ENCODE assay signal across 27 mouse cellular contexts in the genomic region with DNA sequence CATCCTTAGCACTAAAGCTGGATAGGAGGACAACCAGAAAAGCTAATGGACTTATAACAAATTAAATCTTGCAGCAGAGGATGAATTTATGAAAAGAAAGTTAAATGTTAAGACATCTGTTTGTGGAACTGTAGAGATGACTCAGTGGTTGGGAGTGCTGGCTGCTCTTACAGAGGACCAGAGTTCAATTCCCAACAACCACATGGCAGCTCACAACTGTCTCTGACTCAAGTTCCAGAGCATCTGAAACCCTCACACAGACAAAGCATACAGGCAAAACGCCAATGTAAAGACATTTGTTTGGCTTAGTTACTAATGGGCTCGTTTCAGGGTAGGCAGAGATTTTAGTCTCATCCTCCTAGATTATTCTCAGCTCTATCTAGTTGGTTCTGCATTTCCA.
"Had no signal": no experiment of that assay in that cellular context is flagged by ENCODE, and none has a peak within 500 bp of the region (broad histone marks: within the 10 kb centered on the region; RNA-seq: fewer than 3 reads in every experiment).

No protein-coding gene starts in this region.

- ATAC-seq: hindbrain, embryonic 16.5 days; inflammation-experienced regulatory T-cells, adult 6 months; intestine, embryonic 15.5 days; intestine, postnatal 0 days had no signal

- H3K4me2 ChIP-seq: heart, embryonic 12.5 days; hindbrain, embryonic 12.5 days; hindbrain, embryonic 14.5 days; intestine, embryonic 15.5 days; limb, embryonic 13.5 days; limb, embryonic 15.5 days; liver, embryonic 13.5 days; liver, embryonic 15.5 days had no signal

- H3K27ac ChIP-seq: gastrocnemius, adult 2 months; heart, adult 2 months; heart, embryonic 10.5 days; hindbrain, embryonic 10.5 days; hindbrain, embryonic 12.5 days; hindbrain, embryonic 14.5 days; intestine, embryonic 15.5 days; limb, embryonic 13.5 days; limb, embryonic 15.5 days; liver, embryonic 13.5 days; liver, embryonic 15.5 days had no signal

- DNase-seq: gastrocnemius, adult 2 months; gastrocnemius, postnatal 14 days; gastrocnemius, postnatal 36 days; heart, adult 11 months; heart, adult 2 months; heart, postnatal 10 days; heart, postnatal 4 days; kidney, adult 18-20 months; kidney, adult 8-10 months; kidney, postnatal 14 days; kidney, postnatal 36 days; layer of hippocampus, adult 9-11 months; layer of hippocampus, postnatal 36 days; left cerebral cortex, postnatal 4 days; liver, embryonic 13.5 days had no signal

- H3K4me1 ChIP-seq: heart, embryonic 10.5 days; heart, embryonic 12.5 days; hindbrain, embryonic 10.5 days; hindbrain, embryonic 12.5 days; intestine, embryonic 15.5 days; limb, embryonic 13.5 days; limb, embryonic 15.5 days; liver, embryonic 15.5 days had no signal

- H3K27me3 ChIP-seq: heart, embryonic 12.5 days; hindbrain, embryonic 12.5 days; intestine, embryonic 15.5 days; limb, embryonic 13.5 days; limb, embryonic 15.5 days; liver, embryonic 13.5 days; liver, embryonic 15.5 days had no signal

- H3K4me3 ChIP-seq: gastrocnemius, adult 2 months; heart, adult 2 months; heart, embryonic 10.5 days; heart, embryonic 12.5 days; hindbrain, embryonic 10.5 days; hindbrain, embryonic 12.5 days; intestine, embryonic 15.5 days; limb, embryonic 13.5 days; limb, embryonic 15.5 days; liver, embryonic 13.5 days; liver, embryonic 15.5 days had no signal

- H3K9ac ChIP-seq: heart, embryonic 12.5 days; hindbrain, embryonic 12.5 days; hindbrain, embryonic 14.5 days; intestine, embryonic 15.5 days; limb, embryonic 13.5 days; limb, embryonic 15.5 days; liver, embryonic 13.5 days; liver, embryonic 15.5 days had no signal

- H3K9me3 ChIP-seq: heart, embryonic 10.5 days; heart, embryonic 12.5 days; hindbrain, embryonic 10.5 days; hindbrain, embryonic 12.5 days; intestine, embryonic 15.5 days; limb, embryonic 13.5 days; limb, embryonic 15.5 days; liver, embryonic 13.5 days; liver, embryonic 15.5 days had no signal
